Mouse (Mus musculus): ENCODE data around the gene Ctc1. TPM values are rescaled to one million over a fixed set of nuclear protein-coding genes. Genes with fewer than 3 reads are reported as not detected.

Ctc1 gene
- polyA plus RNA-seq, 1 experiment from 2014 or later = 54.4 TPM

GRCm38 (mm10) chr11:69012071-69012601, 3.6 kb upstream of the Ctc1 start:
- Histone ChIP-seq H3K4me3 (replicated peaks; ENCODE audit: low read length) (peak overlapping the region; percentile 45), H3K27me3 (ENCODE audit: control insufficient read depth, insufficient read depth, low read length) (no peaks in the 10 kb centered on the region), H3K36me3 (replicated peaks; ENCODE audit: control insufficient read depth, insufficient read depth) (no peaks in the 10 kb centered on the region), H3K27ac (peak overlapping the region; percentile 92), H3K4me1 (replicated peaks; ENCODE audit: control insufficient read depth, insufficient read depth, low read length) (peaks cover 22% of the 10 kb centered on the region), H3K9me3 (ENCODE audit: control insufficient read depth, low read length) (no peaks in the 10 kb centered on the region), H3K4me2 (replicated peaks) (peak overlapping the region; percentile 89), H3K9ac (peak overlapping the region; percentile 77)
- WGBS = 2% methylated on average over 18 of the region's 18 CpGs
- DNase-seq (ENCODE audit: low spot score) (peak; percentile 92), ATAC-seq (ENCODE audit: low FRiP score) (peak; percentile 75)

GRCm38 (mm10) chr11:69016755-69017154, 1.0 kb downstream of the Ctc1 start:
- H3K27me3 ChIP-seq (ENCODE audit: control insufficient read depth, insufficient read depth, low read length) = no peaks in the 10 kb centered on the region
- H3K27ac ChIP-seq = peak overlapping the region; percentile 85
- no peak for DNase-seq (ENCODE audit: low spot score)
- no peak for ATAC-seq (ENCODE audit: low FRiP score)
- 76% methylated on average over 3 of the region's 3 CpGs for WGBS
- peaks cover 6% of the 10 kb centered on the region; the same call in 1 of the 2 replicates for H3K36me3 ChIP-seq (replicated peaks; ENCODE audit: control insufficient read depth, insufficient read depth)
- H3K4me3 ChIP-seq (replicated peaks; ENCODE audit: low read length) = peak overlapping the region; percentile 57
- H3K4me2 ChIP-seq (replicated peaks) = peak overlapping the region; percentile 54
- no peaks in the 10 kb centered on the region for H3K9me3 ChIP-seq (ENCODE audit: control insufficient read depth, low read length)
- H3K9ac ChIP-seq = peak overlapping the region; percentile 83
- H3K4me1 ChIP-seq (replicated peaks; ENCODE audit: control insufficient read depth, insufficient read depth, low read length) = peaks cover 9% of the 10 kb centered on the region

- no peaks in the 10 kb centered on the region for H3K27me3 ChIP-seq (ENCODE audit: control insufficient read depth, insufficient read depth, low read length)
- no peak overlapping the region for H3K27ac ChIP-seq
- H3K4me1 ChIP-seq (replicated peaks; ENCODE audit: control insufficient read depth, insufficient read depth, low read length) = peaks cover 8% of the 10 kb centered on the region
- no peaks in the 10 kb centered on the region for H3K9me3 ChIP-seq (ENCODE audit: control insufficient read depth, low read length)
- H3K9ac ChIP-seq = no peak overlapping the region
- no peak overlapping the region for H3K4me2 ChIP-seq (replicated peaks)
- no peak overlapping the region for H3K4me3 ChIP-seq (replicated peaks; ENCODE audit: low read length)
- peaks cover 45% of the 10 kb centered on the region for H3K36me3 ChIP-seq (replicated peaks; ENCODE audit: control insufficient read depth, insufficient read depth)
- DNase-seq (ENCODE audit: low spot score) = no peak
- ATAC-seq (ENCODE audit: low FRiP score) = no peak
Observed at GRCm38 (mm10) chr11:69020691-69021090, 5.0 kb downstream of the Ctc1 start.

GRCm38 (mm10) chr11:69026562-69026961, 10.9 kb downstream of the Ctc1 start:
- DNase-seq (ENCODE audit: low spot score) (no peak), ATAC-seq (ENCODE audit: low FRiP score) (no peak)
- Histone ChIP-seq H3K9ac (no peak overlapping the region), H3K36me3 (replicated peaks; ENCODE audit: control insufficient read depth, insufficient read depth) (peaks cover 100% of the 10 kb centered on the region), H3K27me3 (ENCODE audit: control insufficient read depth, insufficient read depth, low read length) (no peaks in the 10 kb centered on the region), H3K4me3 (replicated peaks; ENCODE audit: low read length) (no peak overlapping the region), H3K9me3 (ENCODE audit: control insufficient read depth, low read length) (no peaks in the 10 kb centered on the region), H3K4me2 (replicated peaks) (no peak overlapping the region), H3K27ac (no peak overlapping the region), H3K4me1 (replicated peaks; ENCODE audit: control insufficient read depth, insufficient read depth, low read length) (no peaks in the 10 kb centered on the region)
- WGBS = 99% methylated on average over 3 of the region's 3 CpGs

GRCm38 (mm10) chr11:69028805-69029204, 13.1 kb downstream of the Ctc1 start:
- H3K4me3 ChIP-seq (replicated peaks; ENCODE audit: low read length) = no peak overlapping the region
- no peak overlapping the region for H3K9ac ChIP-seq
- H3K9me3 ChIP-seq (ENCODE audit: control insufficient read depth, low read length) = no peaks in the 10 kb centered on the region
- no peak for DNase-seq (ENCODE audit: low spot score)
- no peak overlapping the region for H3K27ac ChIP-seq
- no peaks in the 10 kb centered on the region for H3K4me1 ChIP-seq (replicated peaks; ENCODE audit: control insufficient read depth, insufficient read depth, low read length)
- no peaks in the 10 kb centered on the region for H3K27me3 ChIP-seq (ENCODE audit: control insufficient read depth, insufficient read depth, low read length)
- no peak overlapping the region for H3K4me2 ChIP-seq (replicated peaks)
- peaks cover 98% of the 10 kb centered on the region for H3K36me3 ChIP-seq (replicated peaks; ENCODE audit: control insufficient read depth, insufficient read depth)
- WGBS = 64% methylated on average over 2 of the region's 2 CpGs
- no peak for ATAC-seq (ENCODE audit: low FRiP score)

GRCm38 (mm10) chr11:69033552-69033951, 17.8 kb downstream of the Ctc1 start:
- DNase-seq (ENCODE audit: low spot score) = no peak
- H3K27ac ChIP-seq = no peak overlapping the region
- H3K9me3 ChIP-seq (ENCODE audit: control insufficient read depth, low read length) = no peaks in the 10 kb centered on the region
- no peak for ATAC-seq (ENCODE audit: low FRiP score)
- peaks cover 8% of the 10 kb centered on the region for H3K4me1 ChIP-seq (replicated peaks; ENCODE audit: control insufficient read depth, insufficient read depth, low read length)
- no peaks in the 10 kb centered on the region for H3K27me3 ChIP-seq (ENCODE audit: control insufficient read depth, insufficient read depth, low read length)
- no peak overlapping the region for H3K9ac ChIP-seq
- 84% methylated on average over 9 of the region's 9 CpGs for WGBS
- H3K4me3 ChIP-seq (replicated peaks; ENCODE audit: low read length) = no peak overlapping the region
- H3K36me3 ChIP-seq (replicated peaks; ENCODE audit: control insufficient read depth, insufficient read depth) = peaks cover 70% of the 10 kb centered on the region
- H3K4me2 ChIP-seq (replicated peaks) = no peak overlapping the region

- Histone ChIP-seq H3K9me3 (ENCODE audit: control insufficient read depth, low read length) (no peaks in the 10 kb centered on the region), H3K9ac (no peak overlapping the region), H3K27me3 (ENCODE audit: control insufficient read depth, insufficient read depth, low read length) (no peaks in the 10 kb centered on the region), H3K4me1 (replicated peaks; ENCODE audit: control insufficient read depth, insufficient read depth, low read length) (peaks cover 17% of the 10 kb centered on the region), H3K4me2 (replicated peaks) (no peak overlapping the region), H3K4me3 (replicated peaks; ENCODE audit: low read length) (no peak overlapping the region), H3K36me3 (replicated peaks; ENCODE audit: control insufficient read depth, insufficient read depth) (peaks cover 59% of the 10 kb centered on the region), H3K27ac (no peak overlapping the region)
- 94% methylated on average over 3 of the region's 3 CpGs for WGBS
- DNase-seq (ENCODE audit: low spot score) = no peak
- ATAC-seq (ENCODE audit: low FRiP score) = no peak
Observed at GRCm38 (mm10) chr11:69034585-69034984, 18.9 kb downstream of the Ctc1 start.

GRCm38 (mm10) chr11:69035411-69035810, 19.7 kb downstream of the Ctc1 start:
- H3K27ac ChIP-seq = peak overlapping the region; percentile 52
- H3K9me3 ChIP-seq (ENCODE audit: control insufficient read depth, low read length) = no peaks in the 10 kb centered on the region
- H3K27me3 ChIP-seq (ENCODE audit: control insufficient read depth, insufficient read depth, low read length) = no peaks in the 10 kb centered on the region
- WGBS = 80% methylated on average over 9 of the region's 9 CpGs
- ATAC-seq (ENCODE audit: low FRiP score) (no peak), DNase-seq (ENCODE audit: low spot score) (no peak)
- H3K4me3 ChIP-seq (replicated peaks; ENCODE audit: low read length) = no peak overlapping the region
- H3K36me3 ChIP-seq (replicated peaks; ENCODE audit: control insufficient read depth, insufficient read depth) = peaks cover 51% of the 10 kb centered on the region
- peaks cover 17% of the 10 kb centered on the region for H3K4me1 ChIP-seq (replicated peaks; ENCODE audit: control insufficient read depth, insufficient read depth, low read length)
- H3K9ac ChIP-seq = peak overlapping the region; percentile 39; the same call in 1 of the 2 replicates
- H3K4me2 ChIP-seq (replicated peaks) = peak overlapping the region; percentile 53; the same call in 1 of the 2 replicates

GRCm38 (mm10) chr11:69035849-69036248, 20.1 kb downstream of the Ctc1 start:
- no peaks in the 10 kb centered on the region for H3K27me3 ChIP-seq (ENCODE audit: control insufficient read depth, insufficient read depth, low read length)
- peak overlapping the region; percentile 86 for H3K27ac ChIP-seq
- H3K4me2 ChIP-seq (replicated peaks) = peak overlapping the region; percentile 53; the same call in 1 of the 2 replicates
- no peaks in the 10 kb centered on the region for H3K9me3 ChIP-seq (ENCODE audit: control insufficient read depth, low read length)
- 5% methylated on average over 8 of the region's 8 CpGs for WGBS
- DNase-seq (ENCODE audit: low spot score) (peak; percentile 79), ATAC-seq (ENCODE audit: low FRiP score) (no peak)
- peak overlapping the region; percentile 39; the same call in 1 of the 2 replicates for H3K9ac ChIP-seq
- peaks cover 17% of the 10 kb centered on the region for H3K4me1 ChIP-seq (replicated peaks; ENCODE audit: control insufficient read depth, insufficient read depth, low read length)
- peaks cover 47% of the 10 kb centered on the region for H3K36me3 ChIP-seq (replicated peaks; ENCODE audit: control insufficient read depth, insufficient read depth)
- H3K4me3 ChIP-seq (replicated peaks; ENCODE audit: low read length) = no peak overlapping the region

Measured in hindbrain, embryonic 14.5 days (tissue).